Mouse (Mus musculus): Measurements from ENCODE around the gene Gimap4. TPM values are rescaled to one million over a fixed set of nuclear protein-coding genes. Genes with fewer than 3 reads are reported as not detected.
"Not testable (repeated sequence)": the region's sequence is repeated elsewhere in the genome, so short reads cannot be mapped to it uniquely, and the experiment has no call there.

Gimap4 gene
- total RNA-seq, 2 experiments from 2014 or later = 13.5 to 16.5 TPM

DNA sequence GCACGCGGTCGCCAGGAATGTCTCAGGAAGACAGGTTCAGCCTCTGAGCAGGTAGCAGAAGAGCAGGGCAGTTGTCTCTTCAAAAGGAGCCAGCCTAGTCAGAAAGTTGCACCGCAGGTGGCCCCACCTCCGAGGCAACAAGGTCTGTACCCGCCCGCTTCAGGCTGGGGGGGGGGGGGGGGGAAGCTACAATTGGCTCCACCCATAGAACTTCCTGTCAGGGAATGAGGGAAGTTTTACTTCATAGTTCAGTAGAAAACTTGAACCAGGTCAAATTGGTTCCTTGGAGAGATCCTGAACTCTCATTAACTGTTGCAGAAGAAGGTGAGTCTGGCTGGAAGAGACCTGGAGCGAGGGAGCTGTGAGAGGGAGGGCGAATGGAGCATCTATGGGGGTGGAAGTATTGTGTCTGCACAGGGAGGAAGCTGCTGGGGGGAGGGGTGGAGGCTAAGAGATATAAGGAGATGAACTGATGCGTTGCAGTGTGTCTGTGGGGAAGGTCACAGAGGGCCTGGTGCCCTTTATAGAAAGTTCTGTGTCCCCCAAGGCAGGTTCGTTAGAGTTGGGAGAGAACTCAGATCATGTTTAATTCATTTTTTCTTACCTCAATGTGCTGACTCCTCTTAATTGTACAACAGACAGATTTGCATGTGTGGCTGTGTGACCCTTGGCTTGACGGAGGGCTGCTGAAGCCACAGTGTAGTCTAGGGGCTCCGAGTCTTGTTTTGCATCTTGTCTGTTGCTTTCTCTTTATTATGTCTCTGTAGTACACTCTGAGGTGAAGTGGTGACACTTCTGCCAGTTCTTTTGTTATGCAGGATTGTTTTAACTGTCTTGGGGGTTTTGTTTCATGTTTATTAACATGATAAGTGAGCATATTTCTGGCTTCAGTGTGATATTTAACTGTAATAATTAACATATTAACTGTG lies 8.2 kb upstream of the Gimap4 start, which contains the start of gene Gimap9:
TSS of gene Gimap9 (plus strand) at position 199 of the 929 bp plus-strand sequence.
- DNase-seq = no peak

DNA sequence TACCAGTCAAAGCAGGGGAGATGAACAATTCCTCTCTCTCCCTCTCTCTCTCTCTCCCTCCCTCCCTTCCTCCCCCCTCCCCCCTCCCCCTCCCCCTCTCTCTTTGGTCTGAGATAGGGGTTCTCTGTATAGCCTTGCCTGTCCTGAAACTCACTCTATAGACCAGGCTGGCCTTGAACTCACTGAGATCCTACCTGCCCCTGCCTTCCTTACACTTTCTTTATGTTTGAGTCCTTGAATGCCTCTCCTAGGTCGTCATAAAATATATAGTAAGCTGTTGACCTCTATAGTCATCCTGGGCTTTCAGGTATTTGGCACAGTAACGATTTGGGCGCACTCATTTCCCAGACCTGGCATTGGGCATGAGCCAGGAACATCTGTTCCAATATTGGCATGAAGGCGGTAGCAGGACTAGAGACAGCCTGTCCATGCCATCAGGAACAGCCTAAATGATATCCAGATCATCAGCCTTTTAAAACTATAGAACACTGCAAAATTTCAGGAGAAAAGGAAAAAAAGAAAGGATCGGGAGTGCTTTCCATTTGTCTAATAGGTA lies 7.4 kb upstream of the Gimap4 start:
- DNase-seq = no peak

DNA sequence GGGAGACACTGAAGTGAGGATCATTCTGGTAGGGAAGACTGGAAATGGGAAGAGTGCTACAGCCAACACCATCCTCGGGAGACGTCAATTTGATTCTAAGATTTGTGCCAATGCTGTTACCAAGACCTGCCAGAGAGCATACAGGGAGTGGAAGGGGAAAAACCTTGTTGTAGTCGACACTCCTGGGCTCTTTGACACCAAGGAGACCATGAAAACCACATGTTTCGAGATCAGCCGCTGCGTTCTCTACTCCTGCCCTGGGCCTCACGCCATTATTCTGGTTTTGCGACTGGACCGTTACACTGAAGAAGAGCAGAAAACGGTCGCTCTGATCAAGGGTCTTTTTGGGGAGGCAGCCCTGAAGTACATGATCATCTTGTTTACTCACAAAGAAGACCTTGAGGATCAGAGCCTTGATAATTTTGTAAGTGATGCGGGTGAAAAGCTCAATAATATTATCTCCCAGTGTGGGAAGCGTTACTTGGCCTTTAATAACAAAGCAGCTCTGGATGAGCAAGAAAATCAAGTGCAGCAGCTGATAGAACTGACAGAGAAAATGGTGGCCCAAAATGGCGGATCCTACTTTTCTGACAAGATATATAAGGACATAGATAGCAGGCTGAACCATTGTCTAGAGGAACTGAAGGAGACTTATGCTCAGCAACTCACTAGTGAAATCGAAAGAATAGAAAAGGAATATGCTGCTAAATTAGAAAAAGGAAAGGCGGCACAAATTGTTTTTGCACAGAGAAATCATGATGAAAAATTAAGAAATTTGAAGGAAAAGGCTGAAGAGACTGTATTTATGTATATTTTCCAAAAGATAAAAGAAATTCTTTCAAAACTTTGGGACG lies 6.6 kb upstream of the Gimap4 start:
- no peak for DNase-seq

DNA sequence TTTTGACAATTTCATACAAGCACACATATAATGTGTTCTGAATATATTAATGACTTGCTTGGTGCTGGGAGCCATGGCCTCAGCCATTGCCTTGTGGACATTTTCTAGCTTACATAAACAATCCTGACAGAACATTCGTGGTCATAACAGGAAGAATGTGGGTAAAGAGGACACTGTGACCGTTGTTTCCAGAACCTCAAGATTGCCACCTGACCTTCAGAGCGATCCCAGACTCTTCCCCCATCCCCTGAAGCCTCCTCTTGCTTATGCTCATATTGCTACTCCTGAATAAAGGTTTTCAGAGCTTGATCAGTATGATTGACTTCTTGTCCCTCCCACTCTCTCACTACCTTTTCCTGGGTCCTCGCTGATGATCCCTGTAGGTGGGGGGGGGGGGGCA lies 6.0 kb upstream of the Gimap4 start:
- no peak for DNase-seq

DNA sequence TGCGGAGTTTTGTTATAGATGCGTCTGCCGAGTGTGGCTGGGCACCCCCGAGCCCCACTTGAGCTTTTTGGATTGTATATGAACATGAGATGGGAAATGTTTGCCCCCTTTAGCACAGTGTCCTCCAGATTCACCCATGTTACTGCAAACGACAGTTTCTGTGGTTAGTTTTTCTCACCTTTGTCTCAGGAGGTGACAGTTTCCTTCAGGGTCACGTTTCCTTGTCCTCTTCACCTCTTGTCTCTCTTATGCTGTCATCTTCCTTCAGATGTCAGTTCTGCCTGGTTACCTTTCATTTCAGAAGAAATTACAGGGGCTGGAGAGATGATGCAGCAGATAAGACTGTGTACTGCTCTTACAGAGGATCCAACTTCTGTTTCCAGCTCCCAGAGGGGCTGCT lies 4.6 kb upstream of the Gimap4 start:
- no peak for DNase-seq

DNA sequence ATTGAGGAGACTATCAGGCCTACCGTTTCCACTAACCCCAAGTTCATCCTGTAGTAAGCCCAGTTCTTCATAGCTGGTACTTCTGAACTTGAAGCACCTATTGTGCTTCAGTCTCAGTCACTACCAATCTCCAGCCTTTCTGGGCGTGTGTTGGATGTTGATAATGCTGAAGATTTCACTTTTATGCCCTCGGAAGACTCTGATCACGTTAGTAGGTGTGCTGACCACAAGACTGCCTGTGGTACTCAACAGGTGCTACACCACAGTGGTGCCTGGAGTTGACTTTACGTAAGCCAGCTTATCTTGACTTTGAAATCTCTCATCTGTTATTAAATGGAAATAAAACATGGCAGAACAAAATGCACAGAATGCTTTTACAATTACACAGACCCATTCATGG lies 3.9 kb upstream of the Gimap4 start:
- DNase-seq = no peak

DNA sequence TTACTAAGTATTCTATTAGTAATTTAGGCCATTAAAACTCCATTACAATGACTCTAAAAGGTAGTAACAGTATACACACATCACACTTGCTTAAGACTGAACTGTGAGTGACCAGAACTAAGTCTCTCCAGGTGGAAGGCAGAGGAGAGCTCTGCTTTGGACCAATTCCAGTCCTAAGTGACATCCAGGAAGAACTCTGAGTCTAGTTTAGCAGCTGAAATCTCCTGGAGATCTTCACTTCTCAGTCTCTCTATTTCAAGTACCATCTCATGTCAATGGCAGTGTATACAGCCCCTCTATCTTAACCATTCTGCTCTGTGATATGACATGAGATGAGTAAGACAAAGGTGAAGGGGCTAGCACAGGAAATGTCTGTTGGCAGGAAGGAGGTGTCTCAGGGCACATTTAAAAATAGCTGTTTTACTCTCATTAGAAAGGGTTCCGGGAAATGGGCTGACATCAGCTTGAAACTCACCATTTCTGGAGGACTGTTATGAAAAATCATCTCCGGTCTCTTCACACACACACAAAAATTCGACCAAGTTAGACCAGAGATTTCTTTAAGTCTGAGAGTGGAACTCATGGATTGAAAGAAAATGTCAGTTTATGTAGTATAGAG lies 2.8 kb upstream of the Gimap4 start:
- DNase-seq = no peak

DNA sequence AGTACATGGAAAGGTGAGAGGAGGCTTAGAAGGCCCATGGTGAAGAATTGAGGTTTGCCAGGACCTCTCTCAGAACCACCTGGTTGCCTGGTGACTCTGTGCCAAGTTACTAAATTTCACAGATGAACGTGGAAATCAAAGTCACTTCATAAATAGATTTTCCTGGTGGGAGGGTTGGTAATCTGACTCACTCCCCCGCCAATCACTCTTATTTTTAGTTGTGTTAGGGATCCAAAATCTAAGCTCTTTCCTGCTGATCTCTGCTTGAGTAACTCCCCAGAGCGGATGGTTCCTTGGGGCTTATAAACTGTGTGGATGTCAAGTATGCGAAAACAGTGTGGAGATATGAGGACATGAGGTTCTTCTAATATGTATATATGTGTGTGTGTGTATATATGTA lies 2.1 kb upstream of the Gimap4 start:
- no peak for DNase-seq

DNA sequence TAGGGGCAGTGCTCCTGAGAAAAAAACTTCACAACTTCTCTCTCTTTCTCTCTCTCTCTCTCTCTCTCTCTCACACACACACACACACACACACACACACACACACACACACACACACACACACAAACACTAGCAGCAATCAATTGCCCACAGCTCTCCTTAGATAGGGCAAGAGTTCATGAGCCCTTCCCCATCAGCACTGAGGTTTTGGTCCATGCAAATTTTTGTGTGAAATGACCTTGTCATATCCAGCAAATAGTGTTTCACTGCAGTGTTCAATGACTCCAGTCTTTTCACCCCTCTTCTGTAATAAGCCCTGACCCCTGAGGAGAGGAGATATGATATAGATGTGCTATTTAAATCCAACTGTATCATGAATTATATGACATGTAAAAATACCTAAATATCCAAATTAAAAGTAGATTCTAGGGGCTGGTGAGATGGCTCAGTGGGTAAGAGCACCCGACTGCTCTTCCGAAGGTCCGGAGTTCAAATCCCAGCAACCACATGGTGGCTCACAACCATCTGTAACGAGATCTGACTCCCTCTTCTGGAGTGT lies 1.0 kb upstream of the Gimap4 start:
- DNase-seq = not testable (repeated sequence)

DNA sequence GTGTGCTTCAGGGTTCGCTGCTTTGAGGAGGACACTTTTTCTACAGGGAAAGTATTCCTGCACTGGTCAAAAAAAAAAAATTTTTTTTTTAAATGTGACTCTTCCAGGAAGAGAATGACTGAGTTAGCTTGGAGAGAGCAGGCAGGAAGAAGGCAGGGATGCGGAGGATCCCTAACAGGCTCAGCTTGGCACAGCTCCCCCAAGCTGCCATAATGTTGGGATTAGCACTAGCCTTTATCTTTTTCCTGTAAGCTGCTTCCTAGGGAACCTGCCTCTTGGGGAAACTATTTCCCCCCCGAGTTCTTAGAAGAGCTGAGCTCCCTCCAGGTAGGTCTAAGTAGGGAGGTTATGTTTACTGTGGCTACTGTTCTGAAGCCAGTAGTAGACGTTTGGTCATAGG lies 457 bp downstream of the Gimap4 start:
- no peak for DNase-seq

DNA sequence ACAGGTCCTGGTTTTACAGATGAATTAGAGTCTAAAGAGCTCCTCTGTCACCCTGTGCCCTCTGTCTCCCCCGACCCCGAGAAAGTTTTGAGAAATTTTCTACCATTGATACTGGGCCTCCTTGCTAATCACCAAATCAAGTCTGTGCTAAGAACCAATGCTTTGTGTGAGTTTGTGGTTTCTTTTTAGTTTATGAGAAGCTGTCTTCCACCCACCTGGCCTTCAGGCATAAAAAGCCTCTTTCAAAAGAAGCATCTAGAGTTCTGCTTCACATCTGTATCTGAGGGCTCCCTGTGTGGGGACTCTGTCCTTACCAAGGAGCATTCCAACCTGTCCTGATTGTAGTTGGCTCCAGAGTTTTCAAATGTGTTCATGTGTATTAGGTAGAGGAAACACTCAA lies 902 bp downstream of the Gimap4 start:
- DNase-seq = no peak

DNA sequence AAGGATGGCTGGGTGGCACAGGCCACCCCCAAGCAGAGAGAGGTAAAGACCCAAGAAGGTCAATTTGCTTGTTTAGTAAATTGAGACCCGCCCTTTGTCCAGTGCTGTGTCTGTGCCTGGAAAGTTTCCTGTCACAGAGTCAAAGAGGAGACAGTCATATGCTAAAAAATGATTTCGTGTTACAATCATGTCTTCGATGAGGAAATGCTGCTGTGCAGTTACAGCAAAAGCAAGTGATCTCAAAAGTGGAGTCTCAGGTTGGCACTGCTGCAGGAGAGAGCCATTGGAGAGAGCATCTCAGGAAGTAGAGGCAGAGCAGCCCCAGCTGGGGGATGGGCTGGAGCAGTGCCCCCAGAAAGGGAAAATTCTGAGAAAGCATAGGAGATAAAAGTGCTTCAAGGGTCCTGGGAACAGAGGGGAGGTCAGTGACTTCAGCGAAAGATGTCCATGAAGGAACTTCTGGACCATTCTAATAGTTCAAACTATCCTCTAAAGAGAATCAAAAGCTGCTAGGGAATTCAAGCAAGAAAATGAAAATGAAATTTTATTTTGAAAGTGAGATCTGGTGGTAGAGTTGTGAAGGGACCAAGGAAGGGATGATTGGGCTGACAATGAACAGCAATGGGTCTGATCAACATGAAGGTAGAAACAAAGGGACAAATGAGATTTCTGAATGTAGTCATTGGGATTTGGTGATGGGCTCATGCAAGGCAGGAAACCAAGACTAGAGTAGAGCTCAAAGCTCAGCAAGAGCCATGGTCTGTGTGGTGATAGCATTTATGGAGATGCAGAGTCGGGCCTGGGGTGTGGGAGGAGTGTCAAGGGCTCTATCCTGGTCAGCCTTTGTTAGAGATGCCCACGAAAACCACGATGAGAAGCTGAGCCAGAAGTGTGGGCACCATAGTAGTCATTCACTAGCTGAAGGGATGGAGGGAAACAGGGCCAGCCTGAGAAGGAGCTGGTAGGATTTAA lies 1.6 kb downstream of the Gimap4 start:
- no peak for DNase-seq

DNA sequence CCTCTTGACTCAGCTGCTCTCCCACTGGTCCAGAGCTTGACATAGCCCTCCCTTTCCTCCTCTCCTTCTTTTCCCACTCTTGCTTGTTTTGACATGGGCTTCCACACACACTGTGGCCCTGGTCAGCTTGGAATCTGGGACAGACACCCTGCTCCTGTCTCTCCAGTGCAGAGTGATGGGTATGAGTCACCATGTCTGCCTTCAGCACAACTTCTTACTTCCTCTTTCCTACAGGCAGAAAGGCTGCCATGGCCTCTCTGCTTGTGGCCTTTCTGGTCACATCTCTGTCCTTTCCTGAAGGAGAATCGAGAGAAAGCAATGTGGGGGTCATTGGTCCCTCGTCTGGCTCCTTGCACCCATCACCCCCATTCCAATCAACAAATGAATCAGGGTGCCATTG lies 2.7 kb downstream of the Gimap4 start:
- DNase-seq = no peak

DNA sequence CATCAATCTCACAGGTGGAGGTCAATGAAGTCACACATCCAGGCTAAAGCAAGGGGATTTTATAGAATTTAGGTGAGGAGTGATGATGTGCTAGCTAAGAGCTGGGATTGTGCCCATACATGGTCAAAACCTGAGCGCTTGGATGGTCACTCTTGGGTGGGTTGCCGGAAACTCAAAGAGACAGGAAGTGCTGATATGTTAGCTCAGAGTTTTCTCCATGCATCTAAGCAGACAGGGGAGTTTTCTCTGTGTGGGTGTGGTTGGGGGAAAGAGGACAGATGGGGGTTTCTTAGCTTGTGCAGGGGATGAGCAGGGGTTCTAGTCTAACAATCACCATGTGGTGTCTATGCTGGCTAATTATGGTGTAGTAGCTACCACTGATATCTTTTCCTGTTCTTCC lies 5.0 kb downstream of the Gimap4 start:
- DNase-seq = no peak

DNA sequence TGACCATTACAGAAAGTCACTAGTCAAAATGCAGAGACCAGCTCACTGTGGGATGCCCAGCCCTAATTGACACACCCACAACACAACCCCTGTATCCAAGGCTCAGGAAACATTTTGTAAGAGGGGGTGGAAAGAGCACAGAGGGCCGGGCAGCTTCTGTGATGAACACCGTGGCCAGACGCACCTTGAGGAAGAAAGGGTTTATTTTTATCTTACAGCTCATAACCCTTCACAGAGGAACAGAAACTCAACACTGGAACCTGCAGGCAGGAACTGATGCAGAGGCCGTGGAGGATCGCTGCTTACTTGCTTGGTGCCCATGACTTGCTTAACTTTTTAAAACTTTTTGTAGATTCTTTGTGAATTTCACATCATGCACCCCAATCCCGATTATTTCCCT lies 8.6 kb downstream of the Gimap4 start:
- DNase-seq = no peak

DNA sequence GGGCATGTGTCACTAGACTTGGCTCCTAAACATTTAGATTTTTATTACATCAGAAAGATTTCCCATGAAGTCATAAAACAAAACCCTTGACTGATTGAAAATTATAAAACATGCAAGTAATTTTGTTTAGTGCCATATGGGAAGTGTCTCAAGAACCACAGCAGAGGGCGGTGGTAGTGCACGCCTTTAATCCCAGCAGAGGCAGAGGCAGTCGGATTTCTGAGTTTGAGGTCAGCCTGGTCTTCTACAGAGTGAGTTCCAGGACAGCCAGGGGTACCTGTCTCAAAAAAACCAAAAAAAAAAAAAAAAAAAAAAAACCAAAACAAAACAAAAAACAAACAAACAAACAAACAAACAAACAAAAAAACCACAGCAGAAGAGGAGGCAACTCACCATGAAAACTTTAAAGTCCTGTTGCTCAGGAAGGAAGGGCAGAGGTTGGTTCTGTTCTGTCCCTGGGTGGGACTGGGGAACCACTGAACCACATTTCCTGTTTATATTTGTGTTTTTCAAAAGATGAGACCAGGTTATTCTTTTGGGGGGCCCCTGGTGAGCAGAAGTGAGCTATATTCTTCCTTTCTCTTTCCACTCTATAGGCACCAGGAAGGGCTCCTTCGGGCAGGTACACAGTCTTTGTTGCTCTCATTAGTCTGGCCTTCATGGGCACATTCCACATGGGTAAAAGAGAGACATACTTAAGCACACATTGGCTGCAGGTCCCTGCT lies 12.6 kb downstream of the Gimap4 start:
- DNase-seq = no peak

DNA sequence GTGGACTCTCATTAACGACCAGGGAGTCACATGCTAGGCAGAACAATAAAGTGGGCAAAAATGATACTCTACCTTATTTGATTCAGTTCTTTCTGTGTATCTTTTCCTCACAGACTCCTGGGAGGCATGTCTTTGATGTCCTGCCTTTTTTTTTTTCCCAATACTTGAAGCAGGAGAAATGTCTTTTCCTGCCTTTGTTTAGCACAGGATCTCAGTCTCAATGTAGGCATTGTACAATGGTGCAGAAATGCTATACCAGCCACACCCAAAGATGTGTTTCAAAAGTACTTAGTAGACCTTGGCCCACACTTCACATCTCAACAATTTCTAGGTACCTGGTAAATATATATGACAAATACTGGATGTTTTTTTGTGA lies 13.2 kb downstream of the Gimap4 start:
- DNase-seq = no peak

DNA sequence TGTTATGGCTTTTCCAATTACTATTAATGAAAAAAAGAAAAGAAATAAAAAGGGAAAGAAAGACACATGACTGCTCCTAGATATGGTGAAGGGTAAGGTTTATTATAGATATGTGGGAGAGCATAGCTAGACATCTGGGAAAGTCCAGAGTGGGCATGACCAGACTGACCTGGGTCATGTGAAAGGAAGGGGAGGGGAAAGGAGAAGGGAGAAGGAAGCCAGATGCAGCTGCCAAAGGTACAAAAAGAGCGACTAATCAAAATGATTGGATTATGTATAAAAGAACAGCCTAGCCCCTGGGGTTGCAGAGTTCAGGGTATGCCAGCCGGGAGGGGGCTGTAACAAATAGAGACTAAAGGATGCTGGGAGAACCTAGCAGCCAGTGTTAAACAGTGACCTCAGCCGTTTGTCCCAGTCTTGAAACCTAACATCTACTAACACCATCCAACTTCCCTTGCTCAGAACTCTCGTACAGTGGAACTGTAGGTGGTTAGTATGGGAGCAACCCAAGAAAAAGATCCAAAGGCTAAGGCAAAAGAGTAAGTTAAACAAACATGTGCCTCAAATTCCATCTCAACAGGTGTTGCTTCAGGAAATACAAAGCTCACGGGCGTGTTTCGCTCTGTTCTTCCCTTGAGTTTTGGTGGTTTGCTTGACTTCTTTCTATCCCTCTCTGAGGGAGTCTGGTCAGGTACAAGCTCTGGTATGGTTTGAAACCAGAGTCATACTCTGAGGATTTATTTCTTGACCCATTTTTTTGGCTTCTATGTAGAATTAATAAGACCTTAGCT lies 13.9 kb downstream of the Gimap4 start:
- no peak for DNase-seq

DNA sequence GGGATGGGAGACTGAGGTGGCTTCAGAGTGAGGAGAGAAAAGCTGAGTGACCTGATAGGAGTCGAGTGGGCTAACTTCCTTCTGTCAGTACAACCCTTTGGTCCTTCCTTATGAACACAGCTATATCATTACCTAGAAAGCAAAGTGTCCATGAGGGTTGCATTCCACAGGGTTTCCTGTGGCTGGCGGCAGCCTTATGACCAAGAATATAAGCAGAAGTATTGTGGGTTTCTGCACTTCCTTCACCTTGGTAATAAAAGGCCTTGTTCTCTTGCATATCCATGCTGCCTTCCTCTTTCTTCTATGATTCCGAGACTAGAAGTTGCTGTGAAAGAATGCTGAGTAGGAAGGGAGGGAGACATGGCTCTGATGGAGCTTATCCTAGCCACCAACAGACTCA lies 14.5 kb downstream of the Gimap4 start:
- DNase-seq = no peak

Measured in gastrocnemius, postnatal 10 days (tissue).